Mouse (Mus musculus) midbrain, embryonic 11.5 days (tissue): ENCODE data around the gene Cables2. TPM values are rescaled to one million over a fixed set of nuclear protein-coding genes. Genes with fewer than 3 reads are reported as not detected.

ENCODE experiments used
- ATAC-seq: fragments of 200-750 bp; cut with Nextera tagmentation; 2 replicates; pipeline ENCODE4 v1.8.0; 2017; ENCODE audit warnings: moderate TSS enrichment, moderate library complexity; ENCODE audit not compliant: low FRiP score
- DNase-seq: peaks from one replicate; pipeline ENCODE4 v3.0.0; 2015; ENCODE audit warnings: low spot score; ENCODE audit errors: missing footprints
- H3K27ac ChIP-seq: fragments of 300-500 bp; sonication (generic); 2 replicates; pipeline ENCODE4 v1.5.1; 2014; ENCODE audit warnings: low read depth, low read length
- H3K27me3 ChIP-seq: fragments of 300-500 bp; sonication (generic); 2 replicates; pipeline ENCODE4 v1.6.1; 2014; ENCODE audit warnings: mild to moderate bottlenecking, low read length, moderate library complexity, mixed read lengths; ENCODE audit not compliant: control insufficient read depth, insufficient read depth
- H3K36me3 ChIP-seq: fragments of 300-500 bp; sonication (generic); 2 replicates; pipeline ENCODE4 v1.6.1; 2014; ENCODE audit warnings: mild to moderate bottlenecking, low read length, moderate library complexity, mixed read lengths; ENCODE audit not compliant: control insufficient read depth, insufficient read depth
- H3K4me1 ChIP-seq: fragments of 300-500 bp; sonication (generic); 2 replicates; pipeline ENCODE4 v1.6.1; 2014; ENCODE audit warnings: low read length; ENCODE audit not compliant: control insufficient read depth, insufficient read depth
- H3K4me2 ChIP-seq: fragments of 300-500 bp; sonication (generic); 2 replicates; pipeline ENCODE4 v1.6.1; 2014; ENCODE audit warnings: mild to moderate bottlenecking, moderate library complexity
- H3K4me3 ChIP-seq: fragments of 300-500 bp; sonication (generic); 2 replicates; pipeline ENCODE4 v1.5.1; 2014; ENCODE audit warnings: low read depth, low read length
- H3K9ac ChIP-seq: fragments of 300-500 bp; sonication (generic); 2 replicates; pipeline ENCODE4 v1.6.1; 2014; ENCODE audit warnings: low read length
- H3K9me3 ChIP-seq: fragments of 300-500 bp; sonication (generic); 2 replicates; pipeline ENCODE4 v1.6.1; 2016; ENCODE audit warnings: low read length; ENCODE audit not compliant: control insufficient read depth
- WGBS: fragments of 180-500 bp; shearing (Covaris S2); extraction: QIAGEN DNeasy Blood & Tissue Kit; methylation state at CpG from one replicate; pipeline ENCODE4 v1.1.7; 2014; 5-methylcytosine and 5-hydroxymethylcytosine counted together
- polyA plus RNA-seq: library from polyadenylated mRNA; unstranded; fragments of >200 nt; fragmentation: Nextera tagmentation; extraction: Ambion mirVana; gene quantifications from 2 replicates; pipeline ENCODE4 v1.2.1, GENCODE M21; 2014

Cables2 gene
- polyA plus RNA-seq, 1 experiment from 2014 or later: 14.4 TPM

DNA sequence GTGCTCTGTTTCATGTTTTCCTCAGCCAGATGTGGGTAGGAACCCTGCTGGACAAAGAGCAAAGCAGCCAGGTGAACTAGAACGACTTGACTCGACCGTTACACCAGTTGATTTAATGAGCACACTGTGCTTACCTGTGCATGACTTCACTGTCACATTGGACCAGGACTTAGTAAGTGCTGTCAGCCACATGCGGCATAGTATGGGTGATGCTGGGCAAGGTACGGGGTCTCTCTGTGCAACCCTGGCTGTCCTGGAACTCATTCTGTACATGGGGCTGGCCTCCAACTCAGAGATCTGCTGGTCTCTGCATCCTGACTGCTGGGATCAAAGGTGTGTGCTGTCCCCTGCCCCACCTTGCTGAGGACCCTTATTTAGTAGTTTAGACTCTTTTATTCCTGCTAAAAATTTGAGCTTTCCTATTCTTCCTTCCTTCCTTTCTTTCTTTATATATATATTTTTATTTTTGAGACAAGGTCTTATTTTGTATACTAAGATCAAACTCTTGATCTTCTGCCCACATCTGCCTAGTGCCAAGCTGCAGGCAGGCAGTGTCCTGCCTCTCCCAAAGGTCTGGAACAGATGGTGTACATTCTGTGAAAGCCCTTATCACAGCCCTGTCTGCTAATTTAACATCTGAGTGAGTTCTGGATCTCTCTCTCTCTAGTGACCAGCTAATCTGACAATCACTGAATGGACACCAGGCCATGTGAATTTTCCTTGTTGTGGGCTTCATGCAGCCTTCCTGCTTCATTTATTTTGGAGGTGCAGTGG, 18.7 kb downstream of the Cables2 start:
- no peak overlapping the region for H3K9ac ChIP-seq
- no peaks in the 10 kb centered on the region for H3K27me3 ChIP-seq
- no peaks in the 10 kb centered on the region for H3K36me3 ChIP-seq
- peaks cover 15% of the 10 kb centered on the region for H3K4me1 ChIP-seq
- H3K27ac ChIP-seq: no peak overlapping the region
- H3K9me3 ChIP-seq: no peaks in the 10 kb centered on the region
- whole genome bisulfite sequencing: 95% methylated on average over 5 of the region's 5 CpGs
- no peak overlapping the region for H3K4me2 ChIP-seq
- no peak for ATAC-seq
- peak; percentile 45 for DNase-seq
- no peak overlapping the region for H3K4me3 ChIP-seq

DNA sequence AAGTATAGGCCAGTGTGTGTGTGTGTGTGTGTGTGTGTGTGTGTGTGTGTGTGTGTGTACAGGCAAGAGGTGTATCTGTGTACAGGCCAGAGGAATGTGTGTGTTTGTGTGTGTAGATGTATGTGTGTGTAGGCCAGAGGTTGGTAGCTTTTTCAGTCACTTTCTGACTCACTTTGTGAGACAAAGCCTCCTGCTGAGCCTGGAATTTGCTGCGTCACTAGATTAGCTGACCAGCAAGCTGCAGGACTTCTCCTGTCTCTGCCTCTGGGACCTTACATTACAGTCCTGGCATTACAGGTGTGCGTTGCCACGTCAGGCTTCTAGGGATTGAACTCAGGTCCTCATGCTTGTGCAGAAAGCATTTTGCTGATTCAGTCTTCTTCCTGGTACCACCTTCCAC, 21.5 kb downstream of the Cables2 start:
- ATAC-seq (peak; percentile 36), DNase-seq (no peak)
- no peak overlapping the region for H3K4me2 ChIP-seq
- no peaks in the 10 kb centered on the region for H3K27me3 ChIP-seq
- WGBS: 38% methylated on average over 3 of the region's 3 CpGs
- H3K9ac ChIP-seq: no peak overlapping the region
- no peaks in the 10 kb centered on the region for H3K36me3 ChIP-seq
- H3K4me1 ChIP-seq: peaks cover 8% of the 10 kb centered on the region
- H3K4me3 ChIP-seq: no peak overlapping the region
- no peak overlapping the region for H3K27ac ChIP-seq
- no peaks in the 10 kb centered on the region for H3K9me3 ChIP-seq

GRCm38 (mm10) chr2:180250930-180251611, 22.2 kb downstream of the Cables2 start:
- no peaks in the 10 kb centered on the region for H3K36me3 ChIP-seq
- no peaks in the 10 kb centered on the region for H3K27me3 ChIP-seq
- no peak overlapping the region for H3K4me3 ChIP-seq
- H3K4me1 ChIP-seq: peaks cover 6% of the 10 kb centered on the region
- H3K9me3 ChIP-seq: no peaks in the 10 kb centered on the region
- WGBS: 35% methylated on average over 11 of the region's 11 CpGs
- peak overlapping the region; percentile 27; the same call in 1 of the 2 replicates for H3K9ac ChIP-seq
- no peak overlapping the region for H3K27ac ChIP-seq
- H3K4me2 ChIP-seq: no peak overlapping the region
- DNase-seq: peak; percentile 97
- peak; percentile 85 for ATAC-seq

- Histone ChIP-seq H3K9me3 (no peaks in the 10 kb centered on the region), H3K27ac (no peak overlapping the region), H3K36me3 (no peaks in the 10 kb centered on the region), H3K4me1 (0 out of 2 replicates have a peak, but pooled peaks cover 2% of the 10 kb centered on the region), H3K4me2 (no peak overlapping the region), H3K27me3 (no peaks in the 10 kb centered on the region), H3K9ac (no peak overlapping the region), H3K4me3 (no peak overlapping the region)
- WGBS: 59% methylated on average over 9 of the region's 9 CpGs
- DNase-seq (peak; percentile 8), ATAC-seq (no peak)
Measured at GRCm38 (mm10) chr2:180248947-180249660, 24.2 kb downstream of the Cables2 start.

- Histone ChIP-seq H3K27ac (no peak overlapping the region), H3K36me3 (no peaks in the 10 kb centered on the region), H3K9me3 (no peaks in the 10 kb centered on the region), H3K27me3 (no peaks in the 10 kb centered on the region), H3K4me3 (no peak overlapping the region), H3K9ac (no peak overlapping the region), H3K4me1 (0 out of 2 replicates have a peak, but pooled peaks cover 2% of the 10 kb centered on the region), H3K4me2 (no peak overlapping the region)
- ATAC-seq: no peak
- DNase-seq: peak; percentile 41
- WGBS: 90% methylated on average over 5 of the region's 5 CpGs
Measured at GRCm38 (mm10) chr2:180247916-180248315, 25.4 kb downstream of the Cables2 start.

DNA sequence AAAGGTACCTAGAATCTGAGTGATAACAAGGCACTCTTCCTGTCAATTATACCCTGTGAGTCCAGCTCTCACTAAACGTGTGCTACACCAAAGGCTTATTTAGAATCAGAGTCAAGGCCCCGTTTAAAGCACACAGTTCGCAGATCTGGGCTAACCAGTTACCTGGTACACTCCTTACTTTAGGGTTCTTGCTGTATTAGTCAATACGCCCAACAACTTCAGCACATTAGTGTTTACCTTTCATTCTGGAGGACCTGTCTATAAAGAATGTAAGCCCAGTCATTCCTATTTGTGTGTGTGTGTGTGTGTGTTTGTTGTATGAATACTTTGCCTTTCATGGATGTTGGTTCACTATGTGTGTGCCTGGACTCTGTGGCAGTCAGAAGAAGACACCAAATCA, 30.2 kb downstream of the Cables2 start:
- Histone ChIP-seq H3K4me1 (no peaks in the 10 kb centered on the region), H3K4me2 (no peak overlapping the region), H3K9ac (no peak overlapping the region), H3K27me3 (no peaks in the 10 kb centered on the region), H3K4me3 (no peak overlapping the region), H3K36me3 (no peaks in the 10 kb centered on the region), H3K9me3 (no peaks in the 10 kb centered on the region), H3K27ac (no peak overlapping the region)
- WGBS: 94% methylated on average over 4 of the region's 4 CpGs
- ATAC-seq (no peak), DNase-seq (no peak)

DNA sequence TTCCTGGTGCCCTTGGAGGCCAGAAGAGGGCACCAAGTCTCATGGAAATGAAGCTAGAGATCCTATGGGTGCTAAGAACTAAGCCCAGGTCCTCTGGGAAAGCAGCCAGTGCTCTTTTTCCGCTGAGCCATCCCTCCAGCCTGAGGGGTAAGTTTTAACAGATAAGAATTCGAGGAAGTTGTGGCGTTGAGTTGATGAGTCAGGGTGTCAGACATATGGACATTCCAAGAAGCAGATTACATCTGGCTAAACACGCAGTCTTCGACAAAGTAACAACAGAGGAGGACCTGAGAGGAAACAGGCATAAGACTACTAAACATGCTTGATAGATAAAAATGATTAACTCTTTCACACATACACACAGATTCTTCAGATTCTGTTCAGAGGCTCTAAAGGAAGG, 34.7 kb downstream of the Cables2 start:
- H3K9me3 ChIP-seq: no peaks in the 10 kb centered on the region
- no peak overlapping the region for H3K9ac ChIP-seq
- no peaks in the 10 kb centered on the region for H3K27me3 ChIP-seq
- DNase-seq (no peak), ATAC-seq (no peak)
- H3K36me3 ChIP-seq: no peaks in the 10 kb centered on the region
- WGBS: 86% methylated on average over 5 of the region's 5 CpGs
- H3K4me2 ChIP-seq: no peak overlapping the region
- no peaks in the 10 kb centered on the region for H3K4me1 ChIP-seq
- no peak overlapping the region for H3K27ac ChIP-seq
- no peak overlapping the region for H3K4me3 ChIP-seq

DNA sequence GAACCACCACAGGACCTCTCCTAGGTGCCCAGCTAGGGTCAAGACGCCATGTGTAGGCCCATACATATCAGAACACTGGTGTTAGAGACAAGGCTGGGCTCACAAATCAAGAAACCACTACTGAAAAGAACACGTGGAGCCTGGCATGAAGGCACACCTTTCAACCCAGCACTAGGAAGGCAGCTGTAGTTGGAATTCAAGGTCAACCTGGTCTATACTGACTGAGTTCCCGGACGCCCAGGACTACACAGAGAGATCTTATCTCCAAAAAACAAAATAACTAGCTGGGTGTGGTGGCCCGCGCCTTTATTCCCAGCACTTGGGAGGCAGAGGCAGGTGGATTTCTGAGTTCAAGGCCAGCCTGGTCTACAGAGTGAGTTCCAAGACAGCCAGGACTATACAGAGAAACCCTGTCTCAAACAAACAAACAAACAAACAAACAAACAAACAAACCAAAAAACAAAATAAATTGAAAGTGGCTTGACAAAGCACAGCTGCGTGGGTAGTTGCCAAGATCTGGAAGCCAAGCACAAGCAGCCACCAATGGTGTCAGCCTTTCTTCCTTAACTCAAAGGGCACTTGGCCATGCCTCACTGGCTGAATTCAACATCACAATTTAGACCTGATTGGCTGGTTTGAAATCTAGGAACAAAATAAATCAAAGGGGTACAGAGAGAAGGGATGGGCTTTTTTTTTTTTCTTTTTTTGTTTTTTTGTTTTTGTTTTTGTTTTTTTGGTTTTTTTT, 35.5 kb downstream of the Cables2 start:
- no peak overlapping the region for H3K4me3 ChIP-seq
- no peaks in the 10 kb centered on the region for H3K27me3 ChIP-seq
- no peak overlapping the region for H3K4me2 ChIP-seq
- H3K36me3 ChIP-seq: no peaks in the 10 kb centered on the region
- DNase-seq (no peak), ATAC-seq (no peak)
- H3K9me3 ChIP-seq: no peaks in the 10 kb centered on the region
- no peaks in the 10 kb centered on the region for H3K4me1 ChIP-seq
- H3K27ac ChIP-seq: no peak overlapping the region
- H3K9ac ChIP-seq: no peak overlapping the region
- WGBS: 89% methylated on average over 7 of the region's 7 CpGs
